Mouse (Mus musculus) neutrophil, adult 59 days (primary cell): ENCODE measurements around the gene Srsf12. TPM values are rescaled to one million over a fixed set of nuclear protein-coding genes. Genes with fewer than 3 reads are reported as not detected.

ENCODE experiments used
- total RNA-seq, 2 experiments: library from RNA; stranded (reverse); gene quantifications; 1 replicate in 1 of 2; 2 replicates in 1 of 2; pipeline ENCODE4 v1.2.4; 2023

Srsf12 gene
- total RNA-seq = not detected

DNA sequence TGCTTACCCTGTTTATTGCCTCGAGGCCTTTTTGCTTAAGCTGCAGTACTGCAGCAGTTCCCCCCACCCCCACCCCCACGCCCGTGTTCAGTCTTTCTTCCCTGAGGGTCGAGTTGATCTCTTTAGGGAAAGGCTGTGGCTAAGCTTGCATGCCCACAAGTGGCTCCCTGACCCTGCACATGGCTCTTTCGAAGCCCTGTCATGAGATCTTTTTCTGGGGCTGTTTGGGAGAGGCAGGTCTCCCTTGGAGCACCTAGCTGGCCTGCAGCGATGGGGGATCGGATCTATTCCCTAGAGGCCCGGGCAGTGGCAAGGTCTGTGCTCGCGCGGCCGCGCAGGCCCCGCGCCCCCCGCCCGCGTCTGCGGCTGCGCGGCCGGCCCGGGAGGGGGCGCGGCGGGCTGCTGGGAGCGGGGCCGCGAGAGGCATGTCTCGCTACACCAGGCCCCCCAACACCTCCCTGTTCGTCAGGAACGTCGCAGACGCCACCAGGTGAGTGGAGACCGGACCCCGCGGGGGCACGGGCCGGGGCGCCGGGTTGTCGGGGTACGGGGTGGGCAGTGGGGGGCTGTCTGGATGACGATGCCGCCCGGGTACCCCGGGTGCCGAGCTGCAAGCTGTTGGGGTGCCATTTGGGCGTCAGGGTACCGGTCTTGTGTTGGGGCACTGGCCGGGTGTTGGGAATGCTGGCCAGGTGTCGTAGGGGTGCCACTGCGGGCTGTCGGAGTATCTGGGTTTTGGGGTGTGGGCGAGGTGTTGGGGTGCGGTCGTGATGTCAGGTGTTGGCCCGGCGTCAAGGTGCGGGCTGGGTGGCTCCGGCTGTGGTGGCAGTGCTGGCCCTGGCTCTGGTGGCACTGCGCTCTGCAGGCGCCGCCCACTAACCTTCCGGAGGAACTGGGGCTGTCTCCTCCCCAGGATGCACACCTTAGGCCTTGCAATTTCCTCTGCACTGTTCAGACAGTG is at the start of gene Srsf12:
Gene Srsf12 (plus strand): TSS at position 111 of the 961 bp plus-strand sequence.

DNA sequence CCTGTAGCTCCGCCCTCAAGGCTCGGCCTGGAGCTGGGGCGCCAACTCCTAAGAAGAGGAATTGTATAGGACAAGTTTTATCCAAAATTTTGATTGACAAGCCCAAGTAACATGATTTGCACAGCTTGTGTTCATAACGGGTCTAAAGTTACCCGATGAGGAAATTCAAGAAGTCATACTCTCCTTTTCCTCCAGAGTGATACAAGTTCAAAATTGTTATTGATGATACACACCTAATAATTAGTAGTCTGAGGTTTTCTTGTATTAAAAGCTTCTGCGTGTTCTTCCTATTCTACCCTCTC is 19.1 kb upstream of the Srsf12 start, which contains the start of gene Pm20d2:
Gene Pm20d2 (minus strand): TSS at position 3 of the 302 bp plus-strand sequence.

Other genes starting within 250 kb of the Srsf12 start
- under 1 TPM; 0.51 to 0.73 TPM for gene Rragd, start 226.0 kb upstream of the Srsf12 start, total RNA-seq
- 10 to 100 TPM; 64.2 to 67.1 TPM for gene Ube2j1, start 177.6 kb upstream of the Srsf12 start, total RNA-seq
- gene Gabrr2, start 146.0 kb upstream of the Srsf12 start, total RNA-seq = under 1 TPM in 1 of 2 experiments, not detected in 1; 0.38 TPM
- gene Gabrr1, start 76.5 kb upstream of the Srsf12 start, total RNA-seq = not detected
- gene Pm20d2, start 19.3 kb upstream of the Srsf12 start, total RNA-seq = under 1 TPM in 1 of 2 experiments, not detected in 1; 0.33 TPM
- gene Pnrc1, start 81.2 kb downstream of the Srsf12 start, total RNA-seq = 100 to 1,000 TPM; 346 to 355 TPM
- 10 to 100 TPM; 20.4 to 23.3 TPM for gene Rngtt, start 101.3 kb downstream of the Srsf12 start, total RNA-seq